ENCODE assay signal across 8 mouse cellular contexts in genomic region chr6:35539304-35540009, GRCm38 (mm10). TPM values are rescaled to one million over a fixed set of nuclear protein-coding genes. Genes with fewer than 3 reads are reported as not detected.
DNase-seq lines count a peak whose midpoint lies in the region; ATAC-seq lines count a peak whose summit lies in the region.

Mtpn (minus strand) TSS chr6:35539888.

- H3K27me3 ChIP-seq in heart, embryonic 13.5 days (replicated peaks): no peaks in the 10 kb centered on the region
- H3K27me3 ChIP-seq in liver, embryonic 12.5 days (replicated peaks): no peaks in the 10 kb centered on the region
- no peaks in the 10 kb centered on the region for H3K27me3 ChIP-seq in stomach, embryonic 15.5 days (replicated peaks)

- peak within 1 kb of the TSS; percentile 89 for H3K4me2 ChIP-seq in heart, embryonic 13.5 days
- H3K4me2 ChIP-seq in liver, embryonic 12.5 days: peak within 1 kb of the TSS; percentile 79
- peak within 1 kb of the TSS; percentile 65 for H3K4me2 ChIP-seq in stomach, embryonic 15.5 days

- peak within 1 kb of the TSS; percentile 47 for H3K27ac ChIP-seq in brown adipose tissue, adult 24 weeks (replicated peaks; ENCODE audit: low read depth, low read length)
- peak within 1 kb of the TSS; percentile 81 for H3K27ac ChIP-seq in heart, embryonic 13.5 days (replicated peaks)
- H3K27ac ChIP-seq in liver, embryonic 12.5 days: peak within 1 kb of the TSS; percentile 82
- peak within 1 kb of the TSS; percentile 84 for H3K27ac ChIP-seq in stomach, embryonic 15.5 days

- no peaks in the 10 kb centered on the region for H3K9me3 ChIP-seq in heart, embryonic 13.5 days
- no peaks in the 10 kb centered on the region for H3K9me3 ChIP-seq in liver, embryonic 12.5 days (replicated peaks)
- H3K9me3 ChIP-seq in stomach, embryonic 15.5 days: no peaks in the 10 kb centered on the region

- ATAC-seq in heart, embryonic 13.5 days (ENCODE audit: extremely low read depth, insufficient number of reproducible peaks, low FRiP score, low TSS enrichment): peak; percentile 99
- ATAC-seq in liver, embryonic 12.5 days: peak; percentile 99
- ATAC-seq in stomach, embryonic 15.5 days (ENCODE audit: insufficient read depth, low FRiP score, low read depth): peak; percentile 100

- peak within 1 kb of the TSS; percentile 88 for H3K4me3 ChIP-seq in brown adipose tissue, adult 24 weeks (ENCODE audit: insufficient read depth, low read depth, low read length)
- H3K4me3 ChIP-seq in heart, embryonic 13.5 days: peak within 1 kb of the TSS; percentile 93
- peak within 1 kb of the TSS; percentile 90 for H3K4me3 ChIP-seq in liver, embryonic 12.5 days
- peak within 1 kb of the TSS; percentile 99 for H3K4me3 ChIP-seq in stomach, embryonic 15.5 days (replicated peaks)

- DNase-seq in CD4-positive, CD25-positive, alpha-beta regulatory T cell, adult 2 months (ENCODE audit: low read depth, low spot score): peak; percentile 98
- peak; percentile 58 for DNase-seq in fat pad, adult 2 months (ENCODE audit: extremely low read depth, low read depth, low spot score)
- peak; percentile 99 for DNase-seq in kidney, postnatal 10 days
- DNase-seq in natural killer cell, adult 2 months (ENCODE audit: low spot score in 2 of 2): peak; percentile 97 to 98

- H3K36me3 ChIP-seq in heart, embryonic 13.5 days: no peaks in the 10 kb centered on the region
- H3K36me3 ChIP-seq in liver, embryonic 12.5 days: no peaks in the 10 kb centered on the region
- no peaks in the 10 kb centered on the region for H3K36me3 ChIP-seq in stomach, embryonic 15.5 days

- H3K9ac ChIP-seq in heart, embryonic 13.5 days: peak within 1 kb of the TSS; percentile 96
- peak within 1 kb of the TSS; percentile 93 for H3K9ac ChIP-seq in liver, embryonic 12.5 days
- H3K9ac ChIP-seq in stomach, embryonic 15.5 days: peak within 1 kb of the TSS; percentile 96

- peaks cover 7% of the 10 kb centered on the region for H3K4me1 ChIP-seq in brown adipose tissue, adult 24 weeks (ENCODE audit: control insufficient read depth, insufficient read depth, insufficient read length, low read length)
- peaks cover 15% of the 10 kb centered on the region for H3K4me1 ChIP-seq in heart, embryonic 13.5 days
- peaks cover 28% of the 10 kb centered on the region for H3K4me1 ChIP-seq in liver, embryonic 12.5 days
- H3K4me1 ChIP-seq in stomach, embryonic 15.5 days: no peaks in the 10 kb centered on the region

- under 1% methylated on average over 61 of the region's 61 CpGs for WGBS in heart, embryonic 13.5 days
- WGBS in liver, embryonic 12.5 days (ENCODE audit: insufficient replicate concordance): 1% methylated on average over 61 of the region's 61 CpGs
- under 1% methylated on average over 61 of the region's 61 CpGs for WGBS in stomach, embryonic 15.5 days

RNA-seq across cellular contexts. Expression of gene Mtpn, which starts in this region (rescaled TPM):
- polyA plus RNA-seq in brown adipose tissue, adult 24 weeks (2012; ENCODE audit: insufficient read depth, insufficient read length, missing spikeins): 56.5 and 78.4 TPM in 2 replicates
- 89.4 and 95.1 TPM in 2 replicates for polyA plus RNA-seq in heart, embryonic 13.5 days (2015; fragmentation: Nextera tagmentation; extraction: Ambion mirVana)
- polyA plus RNA-seq in liver, embryonic 12.5 days (2016; fragmentation: Nextera tagmentation; extraction: Ambion mirVana): 79.2 and 81.2 TPM in 2 replicates
- polyA plus RNA-seq in stomach, embryonic 15.5 days (2015; fragmentation: Nextera tagmentation; extraction: Ambion mirVana): 154 and 166 TPM in 2 replicates

Comparison
In these comparisons a context has a peak if more than half of its experiments do, and no peak if none do; other contexts are left out.
1. Peak in every context shown above with its lines: DNase-seq, ATAC-seq, H3K4me3 ChIP-seq and H3K27ac ChIP-seq.